Comparison of ENCODE assay signal across 12 mouse cellular contexts in the genomic region with DNA sequence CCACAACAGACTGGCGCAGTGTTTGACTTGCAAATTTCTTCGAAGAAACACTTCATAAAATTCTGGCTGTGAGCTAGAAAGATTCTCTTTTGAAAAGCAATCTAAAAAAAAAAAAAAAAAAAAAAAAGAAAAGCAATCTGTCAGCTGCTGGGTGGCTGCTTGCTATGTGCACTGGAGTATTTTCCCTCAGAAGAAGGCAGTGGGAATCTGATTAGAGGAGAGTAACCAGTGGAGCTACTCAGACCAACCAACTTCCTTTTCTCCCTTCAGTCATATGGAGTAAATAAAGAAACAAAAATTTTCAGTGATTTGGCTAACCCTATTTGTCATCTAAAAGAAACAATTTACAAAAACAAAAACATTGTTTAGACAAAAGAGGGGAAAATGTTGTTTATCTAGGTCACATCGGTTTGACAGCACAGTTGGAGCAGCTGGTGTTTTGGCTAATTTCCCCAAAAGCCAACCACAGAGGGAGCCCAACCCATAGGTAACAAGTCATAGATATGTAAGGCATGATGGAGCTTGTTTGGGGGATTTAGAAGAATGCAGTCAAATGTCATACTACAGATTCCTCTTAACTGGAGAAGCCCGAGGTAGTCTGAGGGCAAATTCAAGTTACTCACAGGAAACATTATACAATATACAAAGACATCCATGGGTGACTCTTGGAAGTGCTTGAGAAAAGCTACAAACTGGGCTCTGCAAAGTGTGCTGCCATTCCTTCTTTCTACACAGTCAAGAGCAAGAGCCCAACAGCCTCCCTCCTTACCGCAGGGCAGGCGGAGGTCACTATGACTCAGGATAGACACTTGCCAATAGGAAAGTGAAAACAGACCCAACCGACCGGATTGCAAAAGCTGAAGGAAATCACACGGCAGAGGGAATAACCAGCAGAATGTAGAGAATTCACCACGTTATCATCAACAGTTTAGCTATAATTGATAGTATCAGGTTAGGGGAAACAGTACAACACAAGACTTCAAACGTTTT.
A peak's percentile ranks its signal among the peaks of the same experiment; 100 is the strongest.
DNase-seq lines count a peak whose midpoint lies in the region; ATAC-seq lines count a peak whose summit lies in the region.
"Had no signal": no experiment of that assay in that cellular context is flagged by ENCODE, and none has a peak within 500 bp of the region (broad histone marks: within the 10 kb centered on the region; RNA-seq: fewer than 3 reads in every experiment).

No protein-coding gene starts in this region.

- H3K27ac ChIP-seq in forebrain, embryonic 14.5 days (ENCODE audit: low read depth, low read length), result no peak overlapping the region
- H3K27ac ChIP-seq: forebrain, embryonic 15.5 days; liver, embryonic 13.5 days had no signal

- DNase-seq in cerebellum, adult 8-10 months, result no peak
- DNase-seq in urinary bladder, postnatal 14 days (ENCODE audit: low spot score), result peak; percentile 38
- no peak for DNase-seq in urinary bladder, adult 2 months (ENCODE audit: low spot score)
- DNase-seq in heart, postnatal 36 days, result peak; percentile 24 to 31
- DNase-seq in urinary bladder, postnatal 36 days (ENCODE audit: low spot score in 2 of 2), result peak; percentile 26 to 60
- no peak for DNase-seq in testis, postnatal 14 days (ENCODE audit: low spot score)
- no peak for DNase-seq in forebrain, embryonic 14.5 days (ENCODE audit: low spot score)
- DNase-seq: liver, embryonic 13.5 days; thymus, postnatal 25 days had no signal

- ATAC-seq in cerebellum, adult (ENCODE audit: insufficient number of reproducible peaks, low FRiP score, low TSS enrichment), result peak; percentile 49; the same call in 1 of the 2 replicates
- ATAC-seq in forebrain, embryonic 14.5 days, result no peak
- ATAC-seq: CD4-positive, CD25-positive, alpha-beta regulatory T cell, adult 4 months; forebrain, embryonic 15.5 days had no signal

- no peak overlapping the region for H3K4me2 ChIP-seq in forebrain, embryonic 14.5 days (ENCODE audit: low read length)
- H3K4me2 ChIP-seq: forebrain, embryonic 15.5 days; liver, embryonic 13.5 days had no signal

- no peak overlapping the region for H3K4me3 ChIP-seq in forebrain, embryonic 14.5 days (ENCODE audit: low read depth, low read length)
- H3K4me3 ChIP-seq: forebrain, embryonic 15.5 days; liver, embryonic 13.5 days had no signal

- 86% methylated on average over 11 of the region's 11 CpGs for WGBS in forebrain, embryonic 14.5 days

- no peak overlapping the region for H3K9ac ChIP-seq in forebrain, embryonic 14.5 days (ENCODE audit: low read length)
- H3K9ac ChIP-seq: forebrain, embryonic 15.5 days; liver, embryonic 13.5 days had no signal

- H3K36me3 ChIP-seq in forebrain, embryonic 14.5 days (ENCODE audit: control insufficient read depth, insufficient read depth, low read length), result no peaks in the 10 kb centered on the region
- H3K36me3 ChIP-seq: forebrain, embryonic 15.5 days; liver, embryonic 13.5 days had no signal

- H3K27me3 ChIP-seq in forebrain, embryonic 14.5 days (replicated peaks; ENCODE audit: control insufficient read depth, insufficient read depth, low read length), result no peaks in the 10 kb centered on the region
- H3K27me3 ChIP-seq: forebrain, embryonic 15.5 days; liver, embryonic 13.5 days had no signal

- intact Hi-C loops in heart, postnatal 36 days (cut with DNase I), result no loop called here

- H3K4me1 ChIP-seq in forebrain, embryonic 14.5 days (ENCODE audit: control insufficient read depth, insufficient read depth, low read length), result no peaks in the 10 kb centered on the region
- H3K4me1 ChIP-seq: forebrain, embryonic 15.5 days; liver, embryonic 13.5 days had no signal

- H3K9me3 ChIP-seq in forebrain, embryonic 14.5 days (replicated peaks; ENCODE audit: control insufficient read depth, low read length), result no peaks in the 10 kb centered on the region
- H3K9me3 ChIP-seq: forebrain, embryonic 15.5 days; liver, embryonic 13.5 days had no signal

Comparison
In these comparisons a context has a peak if more than half of its experiments do, and no peak if none do; other contexts are left out.
1. DNase-seq: peak in urinary bladder, postnatal 14 days (single experiment), heart, postnatal 36 days (2 of 2) and urinary bladder, postnatal 36 days (2 of 2); none in cerebellum, adult 8-10 months (single experiment), urinary bladder, adult 2 months (single experiment), testis, postnatal 14 days (single experiment) and forebrain, embryonic 14.5 days (single experiment).